Mouse (Mus musculus): ENCODE measurements around the gene Acot12. TPM values are rescaled to one million over a fixed set of nuclear protein-coding genes. Genes with fewer than 3 reads are reported as not detected.

Gene Acot12
- polyA plus RNA-seq, 1 experiment from 2014 or later, result 0.34 TPM

Small RNA genes within 50 kb of the gene (microRNA-seq; reads per million reads assigned to microRNA genes)
- gene Gm27656, result not detected

Other genes with a start within 250 kb of the Acot12 start
- gene Zcchc9, start 66.2 kb downstream of the Acot12 start, polyA plus RNA-seq (2015; fragmentation: Nextera tagmentation; extraction: Ambion mirVana), result 31.5 TPM in 2 replicates
- gene Ckmt2, start 135.4 kb downstream of the Acot12 start, polyA plus RNA-seq (2015; fragmentation: Nextera tagmentation; extraction: Ambion mirVana), result 0.60 and 23.8 TPM in 2 replicates